Mouse (Mus musculus) limb, embryonic 12.5 days (tissue): ENCODE results near the gene Wdcp. TPM values are rescaled to one million over a fixed set of nuclear protein-coding genes. Genes with fewer than 3 reads are reported as not detected.

Source experiments
- ATAC-seq: fragments of 200-750 bp; cut with Nextera tagmentation; 2 replicates; pipeline ENCODE4 v1.8.0; 2017; ENCODE audit warnings: low read depth, moderate TSS enrichment; ENCODE audit not compliant: insufficient number of reproducible peaks, insufficient read depth, low FRiP score, low TSS enrichment
- H3K27ac ChIP-seq: fragments of 300-500 bp; sonication (generic); 2 replicates; pipeline ENCODE4 v1.5.1; 2016; ENCODE audit warnings: mild to moderate bottlenecking, moderate library complexity
- H3K27me3 ChIP-seq: fragments of 300-500 bp; sonication (generic); 2 replicates; pipeline ENCODE4 v1.6.1; 2016; ENCODE audit warnings: mild to moderate bottlenecking, moderate library complexity
- H3K36me3 ChIP-seq: fragments of 300-500 bp; sonication (generic); 2 replicates; pipeline ENCODE4 v1.6.1; 2016; ENCODE audit warnings: mild to moderate bottlenecking, moderate library complexity
- H3K4me1 ChIP-seq: fragments of 300-500 bp; sonication (generic); replicated peaks from 2 replicates; pipeline ENCODE4 v1.6.1; 2016
- H3K4me2 ChIP-seq: fragments of 300-500 bp; sonication (generic); 2 replicates; pipeline ENCODE4 v1.6.1; 2016; ENCODE audit warnings: mild to moderate bottlenecking, moderate library complexity
- H3K4me3 ChIP-seq: fragments of 300-500 bp; sonication (generic); replicated peaks from 2 replicates; pipeline ENCODE4 v1.5.1; 2016; ENCODE audit warnings: mild to moderate bottlenecking
- H3K9ac ChIP-seq: fragments of 300-500 bp; sonication (generic); replicated peaks from 2 replicates; pipeline ENCODE4 v1.6.1; 2016; ENCODE audit warnings: mild to moderate bottlenecking, moderate library complexity
- H3K9me3 ChIP-seq: fragments of 300-500 bp; sonication (generic); 2 replicates; pipeline ENCODE4 v1.6.1; 2016; ENCODE audit warnings: mild to moderate bottlenecking, moderate library complexity
- WGBS: fragments of 180-500 bp; shearing (Covaris S2); methylation state at CpG from one replicate; pipeline ENCODE4 v1.1.7; 2016; 5-methylcytosine and 5-hydroxymethylcytosine counted together
- polyA plus RNA-seq: library from polyadenylated mRNA; unstranded; fragments of >200 nt; fragmentation: Nextera tagmentation; extraction: Ambion mirVana; gene quantifications from 2 replicates; pipeline ENCODE4 v1.2.1, GENCODE M21; 2016

Gene Wdcp
- polyA plus RNA-seq, 1 experiment from 2014 or later = 27.7 TPM

DNA sequence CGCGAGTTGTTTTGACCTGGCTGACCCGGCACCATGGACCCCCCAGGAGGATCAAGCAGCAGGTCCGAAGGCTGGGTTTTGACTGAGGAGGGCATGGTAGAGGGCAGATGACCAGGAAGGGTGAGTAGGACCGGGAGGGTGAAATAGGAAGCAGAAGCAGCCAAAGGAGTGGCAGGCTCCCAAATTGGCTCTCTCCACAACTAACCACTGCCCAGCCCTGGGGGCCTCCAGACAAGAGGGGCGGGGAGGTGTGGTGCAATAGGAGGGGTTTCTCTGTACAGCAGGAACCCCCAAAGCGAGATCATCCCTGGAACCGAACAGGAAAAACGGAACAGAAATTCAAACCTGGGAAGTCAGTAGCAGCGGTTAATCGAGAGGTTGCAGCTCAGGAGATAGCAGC lies 2.4 kb upstream of the Wdcp start:
- H3K27ac ChIP-seq = no peak overlapping the region
- H3K9me3 ChIP-seq = no peaks in the 10 kb centered on the region
- H3K4me1 ChIP-seq = peaks cover 20% of the 10 kb centered on the region
- peaks cover 20% of the 10 kb centered on the region for H3K27me3 ChIP-seq
- peak overlapping the region; percentile 90 for H3K4me2 ChIP-seq
- H3K36me3 ChIP-seq = 0 out of 2 replicates have a peak, but pooled peaks cover under 1% of the 10 kb centered on the region
- under 1% methylated on average over 11 of the region's 11 CpGs for WGBS
- peak overlapping the region; percentile 75 for H3K9ac ChIP-seq
- H3K4me3 ChIP-seq = peak overlapping the region; percentile 61
- no peak for ATAC-seq

- peak within 1 kb of the TSS; percentile 75 for H3K9ac ChIP-seq
- peak within 1 kb of the TSS; percentile 90 for H3K4me2 ChIP-seq
- peak within 1 kb of the TSS; percentile 61 for H3K4me3 ChIP-seq
- H3K4me1 ChIP-seq = peaks cover 20% of the 10 kb centered on the region
- ATAC-seq = peak; percentile 80
- no peak within 1 kb of the TSS for H3K27ac ChIP-seq
- H3K9me3 ChIP-seq = no peaks in the 10 kb centered on the region
- WGBS = under 1% methylated on average over 35 of the region's 37 CpGs
- H3K36me3 ChIP-seq = no peaks in the 10 kb centered on the region
- H3K27me3 ChIP-seq = peaks cover 20% of the 10 kb centered on the region
Observed at GRCm38 (mm10) chr12:4841392-4841887, 1.7 kb upstream of the Wdcp start, which contains the start of gene Fkbp1b. Gene Fkbp1b, minus strand, starts transcription at chr12:4841591.

- Histone ChIP-seq H3K4me1 (peaks cover 20% of the 10 kb centered on the region), H3K27ac (no peak overlapping the region), H3K27me3 (peaks cover 20% of the 10 kb centered on the region), H3K9ac (no peak overlapping the region), H3K36me3 (no peaks in the 10 kb centered on the region), H3K4me3 (no peak overlapping the region), H3K4me2 (peak overlapping the region; percentile 72; the same call in 1 of the 2 replicates), H3K9me3 (no peaks in the 10 kb centered on the region)
- WGBS = 87% methylated on average over 8 of the region's 8 CpGs
- no peak for ATAC-seq
Observed at GRCm38 (mm10) chr12:4842456-4842855, 647 bp upstream of the Wdcp start.

DNA sequence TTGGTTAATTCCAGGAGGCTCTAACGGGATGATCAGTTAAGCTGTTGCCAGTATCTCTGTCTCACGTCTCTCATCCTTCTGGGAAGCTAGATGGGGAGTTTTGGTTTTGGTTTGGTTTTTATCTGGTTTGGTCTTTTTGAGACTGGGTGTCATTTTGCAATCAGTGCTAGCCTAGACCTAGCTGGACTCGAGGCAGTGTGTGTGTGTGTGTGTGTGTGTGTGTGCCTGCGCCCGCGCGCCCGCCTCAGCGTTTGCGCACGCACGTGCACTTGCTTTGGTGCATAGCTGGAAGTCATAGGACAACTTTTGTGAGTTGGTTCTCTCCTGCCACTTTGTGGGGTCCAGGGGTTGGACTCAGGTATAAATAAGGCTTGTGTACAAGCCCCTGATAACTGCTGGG lies 638 bp downstream of the Wdcp start:
- Histone ChIP-seq H3K9me3 (no peaks in the 10 kb centered on the region), H3K4me1 (peaks cover 20% of the 10 kb centered on the region), H3K27me3 (peaks cover 20% of the 10 kb centered on the region), H3K36me3 (peaks cover 1% of the 10 kb centered on the region; the same call in 1 of the 2 replicates), H3K9ac (peak overlapping the region; percentile 62), H3K27ac (peak overlapping the region; percentile 60; the same call in 1 of the 2 replicates), H3K4me3 (peak overlapping the region; percentile 60), H3K4me2 (peak overlapping the region; percentile 72)
- ATAC-seq = no peak
- WGBS = under 1% methylated on average over 12 of the region's 12 CpGs

- no peak overlapping the region for H3K4me2 ChIP-seq
- 97% methylated on average over 5 of the region's 5 CpGs for WGBS
- no peak for ATAC-seq
Observed at GRCm38 (mm10) chr12:4856160-4856559, 13.1 kb downstream of the Wdcp start.

GRCm38 (mm10) chr12:4856834-4857233 lies 13.7 kb downstream of the Wdcp start:
- peaks cover 7% of the 10 kb centered on the region for H3K4me1 ChIP-seq
- no peak for ATAC-seq
- H3K27ac ChIP-seq = no peak overlapping the region
- no peaks in the 10 kb centered on the region for H3K9me3 ChIP-seq
- no peak overlapping the region for H3K4me3 ChIP-seq
- no peak overlapping the region for H3K4me2 ChIP-seq
- WGBS = 99% methylated on average over 2 of the region's 2 CpGs
- no peak overlapping the region for H3K9ac ChIP-seq
- H3K27me3 ChIP-seq = no peaks in the 10 kb centered on the region
- peaks cover 51% of the 10 kb centered on the region for H3K36me3 ChIP-seq

More at GRCm38 (mm10) chr12:4856160-4856559, 13.1 kb downstream of the Wdcp start:
- peaks cover 56% of the 10 kb centered on the region for H3K36me3 ChIP-seq
- H3K4me3 ChIP-seq = no peak overlapping the region
- H3K27ac ChIP-seq = no peak overlapping the region
- H3K9me3 ChIP-seq = no peaks in the 10 kb centered on the region
- H3K4me1 ChIP-seq = peaks cover 7% of the 10 kb centered on the region
- H3K27me3 ChIP-seq = no peaks in the 10 kb centered on the region
- no peak overlapping the region for H3K9ac ChIP-seq

- no peaks in the 10 kb centered on the region for H3K9me3 ChIP-seq
- H3K9ac ChIP-seq = no peak overlapping the region
- WGBS = 51% methylated on average over 11 of the region's 11 CpGs
- H3K36me3 ChIP-seq = peaks cover 34% of the 10 kb centered on the region
- H3K27ac ChIP-seq = 0 out of 2 replicates have a peak overlapping the region, but pooled peaks have one; percentile 25
- H3K4me3 ChIP-seq = no peak overlapping the region
- peaks cover 16% of the 10 kb centered on the region for H3K4me1 ChIP-seq
- no peaks in the 10 kb centered on the region for H3K27me3 ChIP-seq
- no peak overlapping the region for H3K4me2 ChIP-seq
- no peak for ATAC-seq
Observed at GRCm38 (mm10) chr12:4859241-4859914, 16.3 kb downstream of the Wdcp start.

DNA sequence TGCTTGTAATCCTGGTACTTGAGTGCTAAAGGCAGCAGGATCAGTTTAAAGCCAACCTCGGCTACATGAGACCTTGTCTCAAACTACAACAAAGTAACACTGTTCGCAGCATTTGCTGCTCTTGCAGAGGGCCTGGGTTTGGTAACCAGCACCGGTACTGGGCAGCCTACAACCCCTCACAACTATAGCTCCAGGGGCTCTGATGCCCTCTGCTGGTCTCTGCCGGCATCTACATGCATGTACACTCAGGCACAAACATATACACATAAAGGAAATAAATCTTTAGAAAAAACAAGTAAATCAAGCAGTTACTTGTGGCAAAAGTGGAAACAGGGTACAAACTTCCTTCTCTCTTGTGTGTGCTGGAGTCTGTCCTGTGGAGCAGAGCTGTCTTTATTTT lies 19.6 kb downstream of the Wdcp start:
- Histone ChIP-seq H3K4me1 (peaks cover 17% of the 10 kb centered on the region), H3K27me3 (no peaks in the 10 kb centered on the region), H3K27ac (no peak overlapping the region), H3K36me3 (peaks cover 8% of the 10 kb centered on the region), H3K4me2 (no peak overlapping the region), H3K9ac (no peak overlapping the region), H3K4me3 (no peak overlapping the region), H3K9me3 (no peaks in the 10 kb centered on the region)
- 90% methylated on average over 4 of the region's 4 CpGs for WGBS
- ATAC-seq = no peak

- no peaks in the 10 kb centered on the region; the same call in 1 of the 2 replicates for H3K27me3 ChIP-seq
- no peak overlapping the region for H3K4me3 ChIP-seq
- H3K36me3 ChIP-seq = peaks cover 3% of the 10 kb centered on the region; the same call in 1 of the 2 replicates
- no peaks in the 10 kb centered on the region for H3K9me3 ChIP-seq
- no peak overlapping the region for H3K4me2 ChIP-seq
- ATAC-seq = no peak
- H3K9ac ChIP-seq = 0 out of 2 replicates have a peak overlapping the region, but pooled peaks have one; percentile 34
- WGBS = 71% methylated on average over 4 of the region's 4 CpGs
- peaks cover 17% of the 10 kb centered on the region for H3K4me1 ChIP-seq
- H3K27ac ChIP-seq = peak overlapping the region; percentile 78
Observed at GRCm38 (mm10) chr12:4863654-4864337, 20.7 kb downstream of the Wdcp start.

DNA sequence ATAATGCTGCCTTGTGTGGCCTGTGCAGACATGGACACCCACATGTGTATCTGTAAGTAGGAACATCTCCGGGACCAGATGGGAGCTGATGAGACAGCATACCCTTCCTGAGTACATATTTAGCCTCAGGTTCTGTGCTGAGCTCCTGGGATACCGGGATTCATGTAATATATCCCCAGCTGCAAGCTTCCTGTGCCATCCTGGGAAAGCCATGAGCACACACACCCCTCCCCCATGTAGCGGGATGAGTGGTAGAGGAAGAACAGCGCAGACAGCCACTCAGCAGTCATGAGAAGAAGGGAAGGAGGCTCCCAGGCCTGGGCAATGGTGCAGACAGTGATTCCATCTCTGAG lies 21.2 kb downstream of the Wdcp start:
- peaks cover 15% of the 10 kb centered on the region for H3K4me1 ChIP-seq
- no peak overlapping the region for H3K4me2 ChIP-seq
- H3K27me3 ChIP-seq = no peaks in the 10 kb centered on the region; the same call in 1 of the 2 replicates
- 77% methylated on average over 4 of the region's 4 CpGs for WGBS
- ATAC-seq = no peak
- no peaks in the 10 kb centered on the region for H3K9me3 ChIP-seq
- H3K36me3 ChIP-seq = peaks cover 3% of the 10 kb centered on the region; the same call in 1 of the 2 replicates
- H3K4me3 ChIP-seq = no peak overlapping the region
- H3K27ac ChIP-seq = peak overlapping the region; percentile 78
- 0 out of 2 replicates have a peak overlapping the region, but pooled peaks have one; percentile 34 for H3K9ac ChIP-seq

- no peak overlapping the region for H3K9ac ChIP-seq
- no peaks in the 10 kb centered on the region for H3K36me3 ChIP-seq
- peaks cover 8% of the 10 kb centered on the region for H3K27me3 ChIP-seq
- no peaks in the 10 kb centered on the region for H3K9me3 ChIP-seq
- no peak overlapping the region for H3K27ac ChIP-seq
- 78% methylated on average over 8 of the region's 8 CpGs for WGBS
- H3K4me3 ChIP-seq = no peak overlapping the region
- peaks cover 10% of the 10 kb centered on the region for H3K4me1 ChIP-seq
- no peak for ATAC-seq
- H3K4me2 ChIP-seq = no peak overlapping the region
Observed at GRCm38 (mm10) chr12:4868924-4869323, 25.8 kb downstream of the Wdcp start.
